Mouse (Mus musculus): ENCODE results near the gene Tada3. TPM values are rescaled to one million over a fixed set of nuclear protein-coding genes. Genes with fewer than 3 reads are reported as not detected.

Tada3 gene
- polyA plus RNA-seq (2014; fragmentation: Nextera tagmentation; extraction: Ambion mirVana): 38.6 and 42.2 TPM in 2 replicates

DNA sequence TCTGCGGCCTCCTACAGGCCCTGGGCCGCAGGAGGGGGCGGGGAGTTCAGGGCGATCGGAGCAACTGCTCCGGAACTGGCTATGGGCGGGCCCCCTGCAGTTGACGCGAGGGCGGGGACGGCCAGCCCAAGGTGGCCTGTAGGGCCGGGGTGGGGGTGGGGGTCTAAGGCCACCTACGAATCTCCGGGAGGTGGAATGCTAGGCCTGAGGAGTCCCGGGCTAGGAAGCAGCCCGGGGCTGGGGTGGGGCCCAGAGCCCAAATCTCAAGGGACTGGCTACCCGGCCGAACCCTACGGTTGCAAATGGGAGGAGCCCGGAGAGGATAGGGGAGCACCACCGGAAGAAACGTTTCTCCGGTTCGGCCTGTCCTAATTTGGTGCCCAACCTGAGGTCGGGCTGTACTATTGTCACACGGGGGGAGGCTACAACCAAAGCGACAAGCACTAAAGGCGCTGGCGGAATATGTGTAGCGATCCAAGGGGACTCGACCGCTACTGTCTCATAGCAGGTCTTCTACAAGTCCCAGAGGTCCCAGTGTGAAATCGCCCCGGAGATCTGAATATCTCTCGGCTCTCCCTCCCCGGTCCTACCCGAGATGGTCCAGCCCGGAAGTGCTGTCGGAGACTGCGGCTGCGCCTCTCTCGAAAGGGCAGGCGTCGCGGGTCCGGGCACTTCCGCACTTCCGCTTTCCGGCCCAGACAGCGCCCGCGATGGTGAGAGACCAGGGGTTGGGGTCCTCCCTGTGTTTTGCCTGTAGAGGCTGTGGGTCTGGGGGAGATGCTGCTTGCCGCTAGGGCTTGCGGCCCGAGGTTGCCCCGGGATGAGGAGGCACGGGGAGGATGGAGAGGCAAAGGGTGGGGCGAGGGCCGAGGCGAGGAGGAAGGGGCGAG lies at the start of gene Tada3, which contains the start of gene Arpc4:
TSS of gene Tada3 (minus strand) at position 388 of the 890 bp plus-strand sequence.
TSS of gene Arpc4 (plus strand) at position 620 of the 890 bp plus-strand sequence.
- Histone ChIP-seq H3K9ac (ENCODE audit: low read length) (peak within 1 kb of the TSS; percentile 88), H3K4me2 (ENCODE audit: low read length) (peak within 1 kb of the TSS; percentile 79), H3K36me3 (ENCODE audit: control insufficient read depth, insufficient read depth, low read length) (peaks cover 57% of the 10 kb centered on the region), H3K27me3 (ENCODE audit: control insufficient read depth, insufficient read depth, low read length) (no peaks in the 10 kb centered on the region), H3K27ac (replicated peaks in 1 of 2; ENCODE audit: control insufficient read depth in 1 of 2, insufficient read depth in 1 of 2, low read depth in 2 of 2, low read length in 2 of 2) (peak within 1 kb of the TSS; percentile 95 to 96), H3K4me1 (ENCODE audit: control insufficient read depth in 2 of 2, insufficient read depth in 2 of 2, low read length in 2 of 2) (peaks cover 2 to 18% of the 10 kb centered on the region in 2 experiments; a peak in 2 of 4 replicates), H3K9me3 (ENCODE audit: control insufficient read depth, low read length) (no peaks in the 10 kb centered on the region), H3K4me3 (ENCODE audit: control insufficient read depth in 1 of 2, insufficient read depth in 1 of 2, low read depth in 1 of 2, low read length in 2 of 2) (peak within 1 kb of the TSS; percentile 81 to 85)
- peak; percentile 94 for ATAC-seq (ENCODE audit: insufficient number of reproducible peaks, insufficient read depth, low FRiP score, low read depth)
- 1% methylated on average over 61 of the region's 61 CpGs for WGBS

GRCm38 (mm10) chr6:113427397-113427796 lies 49.7 kb upstream of the Tada3 start:
- Histone ChIP-seq H3K27ac (replicated peaks in 1 of 2; ENCODE audit: control insufficient read depth in 1 of 2, insufficient read depth in 1 of 2, low read depth in 2 of 2, low read length in 2 of 2) (no peak overlapping the region), H3K4me3 (ENCODE audit: control insufficient read depth in 1 of 2, insufficient read depth in 1 of 2, low read depth in 1 of 2, low read length in 2 of 2) (no peak overlapping the region), H3K27me3 (ENCODE audit: control insufficient read depth, insufficient read depth, low read length) (no peaks in the 10 kb centered on the region), H3K36me3 (ENCODE audit: control insufficient read depth, insufficient read depth, low read length) (no peaks in the 10 kb centered on the region), H3K4me1 (ENCODE audit: control insufficient read depth in 2 of 2, insufficient read depth in 2 of 2, low read length in 2 of 2) (no peaks in the 10 kb centered on the region), H3K4me2 (ENCODE audit: low read length) (no peak overlapping the region), H3K9ac (ENCODE audit: low read length) (no peak overlapping the region), H3K9me3 (ENCODE audit: control insufficient read depth, low read length) (no peaks in the 10 kb centered on the region; the same call in 1 of the 2 replicates)
- no peak for ATAC-seq (ENCODE audit: insufficient number of reproducible peaks, insufficient read depth, low FRiP score, low read depth)
- WGBS: 47% methylated on average over 3 of the region's 3 CpGs

GRCm38 (mm10) chr6:113426696-113427095 lies 49.0 kb upstream of the Tada3 start:
- Histone ChIP-seq H3K36me3 (ENCODE audit: control insufficient read depth, insufficient read depth, low read length) (no peaks in the 10 kb centered on the region), H3K4me1 (ENCODE audit: control insufficient read depth in 2 of 2, insufficient read depth in 2 of 2, low read length in 2 of 2) (no peaks in the 10 kb centered on the region), H3K4me2 (ENCODE audit: low read length) (no peak overlapping the region), H3K27me3 (ENCODE audit: control insufficient read depth, insufficient read depth, low read length) (no peaks in the 10 kb centered on the region), H3K9me3 (ENCODE audit: control insufficient read depth, low read length) (no peaks in the 10 kb centered on the region; the same call in 1 of the 2 replicates), H3K9ac (ENCODE audit: low read length) (no peak overlapping the region), H3K27ac (replicated peaks in 1 of 2; ENCODE audit: control insufficient read depth in 1 of 2, insufficient read depth in 1 of 2, low read depth in 2 of 2, low read length in 2 of 2) (no peak overlapping the region), H3K4me3 (ENCODE audit: control insufficient read depth in 1 of 2, insufficient read depth in 1 of 2, low read depth in 1 of 2, low read length in 2 of 2) (no peak overlapping the region)
- 95% methylated on average over 4 of the region's 4 CpGs for WGBS
- no peak for ATAC-seq (ENCODE audit: insufficient number of reproducible peaks, insufficient read depth, low FRiP score, low read depth)

DNA sequence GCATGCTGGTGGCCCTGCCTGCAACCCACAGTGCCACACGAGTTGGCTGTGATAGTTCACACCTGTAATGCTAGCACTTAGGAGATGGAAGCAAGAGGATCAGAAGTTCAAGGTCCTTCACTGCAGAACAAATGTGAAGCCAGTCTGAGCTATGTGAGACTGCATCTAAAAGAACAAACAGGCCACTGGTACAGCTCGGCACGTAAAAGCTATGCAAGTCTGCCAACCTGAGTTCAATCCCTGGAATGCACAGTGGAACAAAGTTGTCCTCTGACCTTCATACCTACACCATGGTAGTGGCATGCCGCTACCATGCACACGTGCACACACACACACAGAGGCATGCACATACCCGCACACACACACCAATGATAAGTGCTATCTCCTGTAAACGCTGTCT lies 46.5 kb upstream of the Tada3 start:
- WGBS: 74% methylated on average over 7 of the region's 7 CpGs
- no peaks in the 10 kb centered on the region for H3K27me3 ChIP-seq (ENCODE audit: control insufficient read depth, insufficient read depth, low read length)
- no peak overlapping the region for H3K9ac ChIP-seq (ENCODE audit: low read length)
- no peak overlapping the region for H3K27ac ChIP-seq (replicated peaks in 1 of 2; ENCODE audit: control insufficient read depth in 1 of 2, insufficient read depth in 1 of 2, low read depth in 2 of 2, low read length in 2 of 2)
- H3K36me3 ChIP-seq (ENCODE audit: control insufficient read depth, insufficient read depth, low read length): no peaks in the 10 kb centered on the region
- H3K4me2 ChIP-seq (ENCODE audit: low read length): no peak overlapping the region
- 0 out of 4 replicates have a peak, but pooled peaks cover 0 to 3% of the 10 kb centered on the region in 2 experiments for H3K4me1 ChIP-seq (ENCODE audit: control insufficient read depth in 2 of 2, insufficient read depth in 2 of 2, low read length in 2 of 2)
- H3K4me3 ChIP-seq (ENCODE audit: control insufficient read depth in 1 of 2, insufficient read depth in 1 of 2, low read depth in 1 of 2, low read length in 2 of 2): no peak overlapping the region
- no peaks in the 10 kb centered on the region; the same call in 1 of the 2 replicates for H3K9me3 ChIP-seq (ENCODE audit: control insufficient read depth, low read length)
- no peak for ATAC-seq (ENCODE audit: insufficient number of reproducible peaks, insufficient read depth, low FRiP score, low read depth)

DNA sequence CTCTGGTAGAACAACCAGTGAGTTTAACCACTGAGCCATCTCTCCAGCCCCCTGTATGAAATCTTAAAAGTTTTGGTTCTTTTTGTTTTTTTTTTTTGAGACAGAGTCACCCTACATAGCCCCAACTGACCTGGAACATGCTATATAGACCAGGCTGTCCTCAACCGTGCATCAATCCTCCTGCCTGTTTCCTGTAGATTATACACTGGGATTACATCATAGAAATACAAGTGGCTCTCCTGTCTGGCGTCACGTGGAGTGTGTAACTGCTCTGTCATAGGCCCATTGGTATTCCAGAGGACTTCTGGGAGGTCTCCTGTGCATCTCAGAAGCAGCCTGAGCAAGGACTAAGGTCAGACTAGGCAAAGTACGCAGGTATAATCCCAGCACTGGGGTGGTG lies 45.3 kb upstream of the Tada3 start:
- Histone ChIP-seq H3K36me3 (ENCODE audit: control insufficient read depth, insufficient read depth, low read length) (no peaks in the 10 kb centered on the region), H3K4me3 (ENCODE audit: control insufficient read depth in 1 of 2, insufficient read depth in 1 of 2, low read depth in 1 of 2, low read length in 2 of 2) (no peak overlapping the region), H3K4me2 (ENCODE audit: low read length) (no peak overlapping the region), H3K27ac (replicated peaks in 1 of 2; ENCODE audit: control insufficient read depth in 1 of 2, insufficient read depth in 1 of 2, low read depth in 2 of 2, low read length in 2 of 2) (no peak overlapping the region), H3K9me3 (ENCODE audit: control insufficient read depth, low read length) (no peaks in the 10 kb centered on the region; the same call in 1 of the 2 replicates), H3K9ac (ENCODE audit: low read length) (no peak overlapping the region), H3K27me3 (ENCODE audit: control insufficient read depth, insufficient read depth, low read length) (no peaks in the 10 kb centered on the region), H3K4me1 (ENCODE audit: control insufficient read depth in 2 of 2, insufficient read depth in 2 of 2, low read length in 2 of 2) (peaks cover 4 to 10% of the 10 kb centered on the region in 2 experiments; a peak in 3 of 4 replicates)
- 48% methylated on average over 4 of the region's 4 CpGs for WGBS
- no peak for ATAC-seq (ENCODE audit: insufficient number of reproducible peaks, insufficient read depth, low FRiP score, low read depth)

GRCm38 (mm10) chr6:113419199-113419587 lies 41.5 kb upstream of the Tada3 start, which contains the start of gene Rpusd3:
Gene Rpusd3, minus strand, starts transcription at chr6:113419340.
- no peaks in the 10 kb centered on the region for H3K27me3 ChIP-seq (ENCODE audit: control insufficient read depth, insufficient read depth, low read length)
- peaks cover 4 to 14% of the 10 kb centered on the region in 2 experiments; a peak in 3 of 4 replicates for H3K4me1 ChIP-seq (ENCODE audit: control insufficient read depth in 2 of 2, insufficient read depth in 2 of 2, low read length in 2 of 2)
- H3K4me2 ChIP-seq (ENCODE audit: low read length): peak within 1 kb of the TSS; percentile 90
- under 1% methylated on average over 25 of the region's 25 CpGs for WGBS
- H3K9ac ChIP-seq (ENCODE audit: low read length): peak within 1 kb of the TSS; percentile 74
- peaks cover 4% of the 10 kb centered on the region; the same call in 1 of the 2 replicates for H3K36me3 ChIP-seq (ENCODE audit: control insufficient read depth, insufficient read depth, low read length)
- 0 out of 4 replicates have a peak within 1 kb of the TSS, but pooled peaks of 1 of the 2 experiments have one; percentile 0 for H3K27ac ChIP-seq (replicated peaks in 1 of 2; ENCODE audit: control insufficient read depth in 1 of 2, insufficient read depth in 1 of 2, low read depth in 2 of 2, low read length in 2 of 2)
- ATAC-seq (ENCODE audit: insufficient number of reproducible peaks, insufficient read depth, low FRiP score, low read depth): peak; percentile 95
- peak within 1 kb of the TSS; percentile 49 to 79 for H3K4me3 ChIP-seq (ENCODE audit: control insufficient read depth in 1 of 2, insufficient read depth in 1 of 2, low read depth in 1 of 2, low read length in 2 of 2)
- H3K9me3 ChIP-seq (ENCODE audit: control insufficient read depth, low read length): no peaks in the 10 kb centered on the region

- H3K9me3 ChIP-seq (ENCODE audit: control insufficient read depth, low read length): no peaks in the 10 kb centered on the region
- H3K4me2 ChIP-seq (ENCODE audit: low read length): peak overlapping the region; percentile 90
- H3K4me1 ChIP-seq (ENCODE audit: control insufficient read depth in 2 of 2, insufficient read depth in 2 of 2, low read length in 2 of 2): peaks cover 4 to 14% of the 10 kb centered on the region in 2 experiments; a peak in 3 of 4 replicates
- peaks cover 4% of the 10 kb centered on the region; the same call in 1 of the 2 replicates for H3K36me3 ChIP-seq (ENCODE audit: control insufficient read depth, insufficient read depth, low read length)
- H3K9ac ChIP-seq (ENCODE audit: low read length): peak overlapping the region; percentile 74
- H3K27me3 ChIP-seq (ENCODE audit: control insufficient read depth, insufficient read depth, low read length): no peaks in the 10 kb centered on the region
- 11% methylated on average over 16 of the region's 16 CpGs for WGBS
- ATAC-seq (ENCODE audit: insufficient number of reproducible peaks, insufficient read depth, low FRiP score, low read depth): peak; percentile 31
- peak overlapping the region; percentile 49 to 79 for H3K4me3 ChIP-seq (ENCODE audit: control insufficient read depth in 1 of 2, insufficient read depth in 1 of 2, low read depth in 1 of 2, low read length in 2 of 2)
- H3K27ac ChIP-seq (replicated peaks in 1 of 2; ENCODE audit: control insufficient read depth in 1 of 2, insufficient read depth in 1 of 2, low read depth in 2 of 2, low read length in 2 of 2): 0 out of 4 replicates have a peak overlapping the region, but pooled peaks of 1 of the 2 experiments have one; percentile 0
Measured at GRCm38 (mm10) chr6:113418441-113419198, 40.9 kb upstream of the Tada3 start.

Measured in heart, embryonic 14.5 days (tissue).